Mouse (Mus musculus) splenic B cell, adult 2 months (primary cell): ENCODE measurements around the gene Psmg1.
"Not testable (repeated sequence)": the region's sequence is repeated elsewhere in the genome, so short reads cannot be mapped to it uniquely, and the experiment has no call there.

Experiments
- DNase-seq: peaks from one replicate; pipeline ENCODE4 v3.0.0-alpha.2; 2011; ENCODE audit warnings: low read depth, low spot score
- H3K27me3 ChIP-seq: 2 replicates; pipeline ENCODE4 v1.6.1; 2012; ENCODE audit warnings: mild to moderate bottlenecking, low read length, moderate library complexity, mixed read lengths; ENCODE audit not compliant: control insufficient read depth, poor library complexity, insufficient read depth, severe bottlenecking
- H3K36me3 ChIP-seq: 2 replicates; pipeline ENCODE4 v1.6.1; 2012; ENCODE audit warnings: mild to moderate bottlenecking, low read length, moderate library complexity, mixed read lengths; ENCODE audit not compliant: control insufficient read depth, poor library complexity, insufficient read depth, severe bottlenecking

Psmg1 gene

DNA sequence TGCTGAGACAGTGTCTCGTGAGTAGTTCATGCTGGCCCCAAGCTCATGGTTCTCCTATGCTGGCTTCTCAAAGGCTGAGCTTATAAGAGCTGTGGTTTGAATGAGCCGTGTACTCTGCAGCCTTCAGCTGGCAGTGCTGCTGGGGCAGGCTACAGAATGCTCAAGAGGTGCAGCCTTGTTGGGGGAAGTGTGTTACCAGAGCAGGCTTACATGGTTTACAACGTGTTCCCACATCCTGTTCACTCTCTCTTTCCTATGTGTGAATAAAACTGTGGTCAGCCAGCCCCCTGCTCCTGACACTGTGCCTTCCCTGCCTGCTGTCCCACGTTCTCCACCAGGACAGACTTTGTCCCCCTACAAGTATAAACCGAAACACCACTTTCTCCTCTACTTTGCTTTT lies 5.8 kb downstream of the Psmg1 start:
- H3K36me3 ChIP-seq = peaks cover 2% of the 10 kb centered on the region; the same call in 1 of the 2 replicates
- DNase-seq = no peak
- H3K27me3 ChIP-seq = no peaks in the 10 kb centered on the region

DNA sequence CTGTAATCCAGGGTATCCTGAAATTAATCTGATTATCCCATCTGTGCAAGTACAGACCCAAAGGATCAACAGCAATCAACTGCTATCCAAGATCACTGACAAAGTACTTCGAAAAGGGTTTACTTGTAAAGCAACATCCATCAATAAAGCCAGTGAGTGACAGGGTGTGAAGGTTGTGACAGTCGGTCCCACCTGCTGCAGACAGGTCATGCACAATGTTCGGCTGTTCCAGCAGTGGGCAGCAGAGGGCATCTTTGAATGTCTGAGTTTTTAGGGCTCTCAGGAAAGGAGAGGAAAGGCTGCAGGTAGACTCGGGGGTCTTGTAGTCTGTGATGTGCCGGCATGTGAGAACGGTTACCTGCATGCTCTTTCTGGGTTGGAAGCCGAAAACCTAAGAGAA lies 7.2 kb downstream of the Psmg1 start:
- DNase-seq = peak; percentile 64
- H3K36me3 ChIP-seq = 0 out of 2 replicates have a peak, but pooled peaks cover 2% of the 10 kb centered on the region
- H3K27me3 ChIP-seq = no peaks in the 10 kb centered on the region

DNA sequence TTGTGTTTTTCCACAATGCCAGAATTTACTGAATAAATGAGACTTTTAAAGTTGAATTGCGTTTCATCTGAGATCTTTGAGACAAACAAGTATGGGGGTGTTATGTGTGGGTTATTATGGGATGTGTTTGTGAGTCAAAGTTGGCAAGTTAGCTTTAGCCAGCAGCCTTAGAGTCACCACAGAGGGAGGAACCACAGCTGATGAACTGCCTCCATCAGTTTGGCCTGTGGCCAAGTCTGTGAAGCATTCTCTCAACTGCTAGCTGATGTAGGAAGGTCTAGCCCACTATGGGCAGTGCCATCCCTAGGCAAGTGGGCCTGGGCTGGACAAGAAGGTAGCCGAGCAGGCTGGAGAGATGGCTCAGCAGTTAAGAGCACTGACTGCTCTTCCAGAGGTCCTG lies 19.9 kb downstream of the Psmg1 start:
- H3K36me3 ChIP-seq = no peaks in the 10 kb centered on the region
- no peaks in the 10 kb centered on the region for H3K27me3 ChIP-seq
- DNase-seq = no peak

DNA sequence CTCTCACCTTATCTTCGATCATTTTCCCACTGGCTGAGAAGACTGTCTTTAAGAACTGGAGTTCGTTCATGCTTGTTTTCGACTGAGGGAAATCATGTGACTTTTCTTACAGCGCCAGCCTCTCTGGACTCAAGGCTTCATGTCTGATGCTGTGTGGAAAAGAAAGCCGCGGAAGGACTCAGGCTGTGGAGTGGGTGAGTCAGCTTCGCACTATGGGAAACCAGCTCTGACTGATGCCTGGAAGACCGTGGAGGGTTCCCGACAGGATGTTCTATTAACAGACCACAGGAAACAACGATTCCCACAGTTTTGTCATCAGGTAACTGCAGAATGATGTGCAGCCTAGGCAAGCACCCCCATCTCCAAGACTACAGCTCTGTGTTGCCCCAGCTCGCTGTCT lies 23.3 kb downstream of the Psmg1 start:
- DNase-seq = no peak
- no peaks in the 10 kb centered on the region for H3K27me3 ChIP-seq
- H3K36me3 ChIP-seq = no peaks in the 10 kb centered on the region

DNA sequence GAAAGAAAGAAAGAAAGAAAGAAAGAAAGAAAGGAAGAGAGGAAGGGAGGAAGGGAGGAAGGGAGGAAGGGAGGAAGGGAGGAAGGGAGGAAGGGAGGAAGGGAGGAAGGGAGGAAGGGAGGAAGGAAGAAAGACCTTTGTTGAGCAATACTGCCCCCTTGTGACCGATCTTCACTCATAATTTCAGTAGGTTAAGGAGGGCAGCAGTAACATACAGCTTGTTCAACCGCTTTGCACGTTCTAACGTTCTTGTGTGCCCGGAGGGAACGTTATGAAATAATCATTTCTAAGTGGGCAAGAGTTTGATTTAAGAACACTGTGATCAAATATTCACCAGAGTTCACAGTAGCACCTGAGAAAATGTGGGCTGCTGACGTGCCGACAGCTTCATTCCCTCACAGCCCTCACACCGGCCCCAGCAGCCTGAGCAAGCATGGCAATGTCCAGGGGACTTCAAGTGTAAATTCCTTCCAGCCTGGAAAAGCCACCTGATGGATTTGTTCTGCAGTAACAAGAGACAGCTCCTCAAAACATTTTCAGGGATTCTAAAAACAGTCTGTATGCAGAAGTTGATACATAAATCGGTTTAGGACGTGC lies 26.2 kb downstream of the Psmg1 start:
- Histone ChIP-seq H3K27me3 (no peaks in the 10 kb centered on the region), H3K36me3 (no peaks in the 10 kb centered on the region)
- peak; percentile 70 for DNase-seq

DNA sequence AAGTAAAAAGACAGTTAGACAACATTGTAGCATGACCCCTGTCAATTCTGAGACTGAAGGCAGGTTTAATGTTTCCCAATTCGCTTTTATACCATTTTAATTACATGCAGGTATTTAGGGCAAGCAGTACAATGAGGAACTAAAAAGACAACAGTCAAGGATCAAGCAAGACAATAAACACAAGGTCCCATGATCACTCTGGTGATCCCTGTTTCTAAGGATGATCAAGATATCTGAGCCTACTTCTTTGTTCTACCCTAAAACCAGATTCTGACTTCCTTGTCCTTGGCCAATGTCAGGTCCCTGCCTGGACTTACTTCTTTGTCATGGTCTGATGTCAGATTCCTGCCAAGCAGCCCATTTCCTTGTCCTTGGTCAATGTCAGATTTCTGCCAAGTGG lies 29.3 kb downstream of the Psmg1 start:
- not testable (repeated sequence) for H3K27me3 ChIP-seq, H3K36me3 ChIP-seq, DNase-seq

DNA sequence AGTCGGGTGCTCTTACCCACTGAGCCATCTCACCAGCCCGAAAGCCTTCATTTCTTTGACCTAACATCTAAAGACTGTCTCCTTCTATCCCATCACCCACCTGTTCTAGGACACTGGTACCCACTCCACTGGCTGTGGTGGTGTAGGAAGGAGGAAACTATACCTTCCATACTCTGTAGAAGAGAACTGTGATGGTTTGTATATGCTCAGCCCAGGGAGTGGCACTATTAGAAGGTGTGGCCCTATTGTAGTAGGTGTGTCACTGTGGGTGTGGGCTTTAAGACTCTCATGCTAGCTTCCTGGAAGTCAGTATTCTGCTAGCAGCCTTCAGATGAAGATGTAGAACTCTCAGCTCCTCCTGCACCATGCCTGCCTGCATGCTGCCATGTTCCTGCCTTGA lies 30.1 kb downstream of the Psmg1 start:
- H3K27me3 ChIP-seq, DNase-seq, H3K36me3 ChIP-seq: not testable (repeated sequence)

DNA sequence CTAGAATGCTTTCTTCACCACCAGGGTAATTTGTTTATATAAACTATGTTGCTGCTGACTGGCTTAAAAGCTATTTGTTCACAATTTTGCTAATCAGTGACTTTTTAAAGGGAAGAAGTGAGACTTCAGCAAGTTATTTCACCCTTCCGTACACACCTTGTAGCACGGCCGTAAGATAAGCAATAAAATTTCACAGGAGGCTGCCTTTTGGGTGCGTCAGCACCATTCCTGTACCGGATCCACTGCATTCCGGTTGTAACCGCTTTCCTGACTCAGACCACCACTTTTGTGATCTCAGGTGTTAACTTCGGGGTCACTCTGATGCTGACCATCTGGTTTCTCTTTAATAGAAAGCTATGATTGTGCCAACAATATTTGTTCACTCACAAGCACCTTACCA lies 32.7 kb downstream of the Psmg1 start:
- Histone ChIP-seq H3K27me3 (no peaks in the 10 kb centered on the region), H3K36me3 (no peaks in the 10 kb centered on the region)
- DNase-seq = no peak

DNA sequence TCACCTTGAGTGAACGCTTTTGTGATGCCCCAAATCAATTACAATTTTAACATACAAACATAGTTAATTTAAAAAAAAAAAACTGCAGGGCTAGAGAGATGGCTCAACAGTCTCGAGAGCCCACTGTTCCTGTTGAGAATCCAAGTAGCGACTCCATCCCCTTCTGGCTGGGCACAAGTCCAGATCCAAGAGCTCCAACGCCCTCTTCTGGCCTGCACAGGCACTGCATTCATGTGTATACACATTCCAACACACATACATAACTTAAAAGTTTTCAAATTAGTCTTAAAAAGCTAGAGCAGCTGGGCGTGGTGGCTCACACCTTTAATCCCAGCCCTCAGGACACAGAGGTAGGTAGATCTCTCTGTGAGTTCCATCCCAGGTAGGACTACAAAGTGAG lies 34.1 kb downstream of the Psmg1 start:
- Histone ChIP-seq H3K27me3 (no peaks in the 10 kb centered on the region), H3K36me3 (no peaks in the 10 kb centered on the region)
- peak; percentile 17 for DNase-seq

DNA sequence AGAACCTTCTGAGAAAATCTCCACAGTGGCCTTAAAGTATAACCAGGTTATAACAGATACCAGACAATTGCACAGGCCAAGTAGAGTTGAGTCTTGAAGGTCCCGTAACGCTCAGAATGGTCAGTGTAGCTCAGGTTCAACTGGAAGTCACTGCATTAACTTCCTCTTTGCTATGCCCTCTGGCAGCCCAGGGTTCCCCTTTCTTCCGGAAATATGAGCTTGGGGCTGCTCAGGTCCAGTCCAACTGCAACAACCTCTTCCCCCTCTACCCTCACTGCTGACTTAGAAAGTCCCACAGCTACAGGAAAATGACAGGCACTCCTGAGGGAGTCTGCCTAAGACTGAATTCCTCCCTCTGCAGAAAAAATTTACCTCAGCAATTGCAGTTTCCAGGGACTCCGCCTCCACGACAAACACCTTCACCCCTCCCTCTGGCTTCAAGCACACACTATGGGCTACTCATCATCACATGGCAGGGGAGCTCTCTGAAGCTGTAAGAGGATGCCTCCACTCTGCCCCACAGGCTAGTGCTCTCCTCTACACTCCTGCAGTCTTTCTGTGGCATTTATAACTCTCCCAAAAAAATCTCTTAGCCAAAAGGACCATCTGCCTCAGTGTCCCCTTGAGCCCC lies 34.9 kb downstream of the Psmg1 start:
- no peaks in the 10 kb centered on the region for H3K36me3 ChIP-seq
- no peaks in the 10 kb centered on the region for H3K27me3 ChIP-seq
- peak; percentile 52 for DNase-seq

DNA sequence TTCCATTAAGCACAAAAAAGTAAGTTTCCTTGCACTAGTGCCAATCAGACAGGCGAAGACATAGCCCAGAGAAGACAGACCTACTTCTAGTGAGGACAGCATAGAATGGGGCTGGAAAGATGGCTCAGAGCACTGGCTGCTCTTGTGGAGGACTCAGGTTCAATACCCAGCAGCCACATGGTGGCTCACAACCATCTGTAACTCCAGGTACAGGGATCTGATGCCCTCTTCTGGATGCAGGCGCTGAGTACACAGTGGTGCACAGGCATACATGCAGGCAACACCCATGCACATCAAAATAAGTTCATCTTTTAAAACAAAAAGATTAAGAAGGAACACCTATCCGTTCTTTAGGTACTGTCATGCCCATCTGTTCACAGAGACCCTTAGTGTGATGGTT lies 36.4 kb downstream of the Psmg1 start:
- DNase-seq = no peak
- no peaks in the 10 kb centered on the region for H3K36me3 ChIP-seq
- H3K27me3 ChIP-seq = no peaks in the 10 kb centered on the region

DNA sequence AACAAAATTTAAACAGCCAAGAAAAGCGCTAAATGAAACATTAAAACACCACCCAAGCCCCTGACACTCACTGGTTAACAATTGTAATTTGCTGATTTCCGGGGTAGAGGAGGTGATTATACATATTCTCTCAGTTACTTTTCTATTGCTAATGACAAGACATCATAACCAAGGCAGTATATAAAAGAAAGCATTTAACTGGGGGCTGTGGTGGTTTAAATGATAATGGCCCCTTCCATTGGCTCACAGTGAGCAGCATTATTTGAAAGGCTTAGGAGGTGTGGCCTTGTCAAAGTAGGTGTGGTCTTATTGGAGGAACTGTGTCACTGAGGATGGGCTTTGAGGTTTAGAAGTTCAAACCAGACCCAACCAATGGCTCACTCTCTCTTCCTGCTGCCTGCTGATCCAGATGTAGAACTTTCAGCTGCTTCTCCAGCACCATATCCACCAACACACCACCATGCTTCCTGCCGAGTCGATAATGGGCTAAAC lies 37.6 kb downstream of the Psmg1 start:
- no peak for DNase-seq
- no peaks in the 10 kb centered on the region for H3K27me3 ChIP-seq

DNA sequence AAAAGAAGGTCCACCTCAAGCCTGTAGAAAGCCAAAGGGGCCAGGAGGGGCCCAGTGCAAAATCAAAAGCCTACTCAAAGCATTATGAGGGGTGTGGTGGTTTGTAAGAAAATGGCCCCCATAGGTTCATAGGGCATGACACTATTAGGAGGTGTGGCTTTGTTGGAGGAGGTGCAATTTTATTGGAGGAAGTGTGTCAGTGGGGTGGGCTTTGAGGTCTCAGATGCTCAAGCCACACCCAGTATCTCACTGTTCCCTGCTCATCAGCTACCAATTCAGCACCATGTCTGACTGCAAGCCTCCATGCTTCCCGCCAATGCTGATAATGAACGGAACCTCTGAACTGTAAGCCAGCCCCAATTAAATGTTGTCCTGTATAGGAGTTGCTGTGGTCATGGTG lies 39.3 kb downstream of the Psmg1 start:
- DNase-seq = no peak
- H3K27me3 ChIP-seq = no peaks in the 10 kb centered on the region
- H3K36me3 ChIP-seq = no peaks in the 10 kb centered on the region

More for the DNA sequence above, 37.6 kb downstream of the Psmg1 start:
- H3K36me3 ChIP-seq = no peaks in the 10 kb centered on the region

DNA sequence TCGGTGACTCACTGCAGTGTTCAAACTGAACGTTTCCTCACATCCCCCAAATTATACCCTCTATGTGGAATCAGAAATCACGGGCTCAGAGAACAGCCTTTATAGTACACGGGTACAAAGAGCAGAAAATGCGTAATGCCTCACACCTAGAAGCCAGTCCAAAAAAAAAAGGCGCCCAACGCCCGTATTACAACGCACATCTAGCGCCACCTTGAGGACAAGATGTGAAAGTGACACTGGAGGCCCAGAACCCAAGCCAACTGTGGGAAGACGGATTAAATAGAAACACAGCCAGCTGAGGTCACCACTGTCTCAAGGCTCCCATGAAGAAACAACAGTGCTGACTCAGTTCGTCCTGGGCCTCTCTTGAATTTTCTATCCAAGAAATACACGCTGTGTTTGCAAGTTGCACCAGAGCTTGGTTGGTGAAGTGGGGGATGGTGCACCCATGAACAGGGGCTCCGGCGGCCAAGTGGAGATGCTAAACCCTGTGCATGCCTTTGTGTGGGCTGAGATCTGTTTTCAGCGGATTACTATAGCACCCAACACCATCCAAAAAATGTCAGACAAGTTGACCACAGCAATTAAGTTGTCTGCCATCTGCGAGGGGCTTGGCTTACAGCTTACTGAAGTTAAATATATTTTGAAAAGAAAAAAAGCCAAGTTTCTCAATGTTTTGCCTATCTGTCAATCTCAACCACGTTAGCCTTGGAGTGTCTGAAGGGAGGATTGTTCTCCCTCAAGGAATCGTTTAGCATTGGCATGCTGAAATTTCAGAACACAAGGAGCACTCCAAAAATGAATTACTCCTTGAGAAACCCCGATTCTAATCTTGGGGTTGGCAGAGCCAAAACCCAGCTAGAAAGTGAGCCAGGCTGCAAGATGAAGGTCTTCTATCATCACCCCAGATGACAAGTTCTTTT lies 45.1 kb downstream of the Psmg1 start:
- no peaks in the 10 kb centered on the region for H3K36me3 ChIP-seq
- DNase-seq = peak; percentile 81
- H3K27me3 ChIP-seq = no peaks in the 10 kb centered on the region

DNA sequence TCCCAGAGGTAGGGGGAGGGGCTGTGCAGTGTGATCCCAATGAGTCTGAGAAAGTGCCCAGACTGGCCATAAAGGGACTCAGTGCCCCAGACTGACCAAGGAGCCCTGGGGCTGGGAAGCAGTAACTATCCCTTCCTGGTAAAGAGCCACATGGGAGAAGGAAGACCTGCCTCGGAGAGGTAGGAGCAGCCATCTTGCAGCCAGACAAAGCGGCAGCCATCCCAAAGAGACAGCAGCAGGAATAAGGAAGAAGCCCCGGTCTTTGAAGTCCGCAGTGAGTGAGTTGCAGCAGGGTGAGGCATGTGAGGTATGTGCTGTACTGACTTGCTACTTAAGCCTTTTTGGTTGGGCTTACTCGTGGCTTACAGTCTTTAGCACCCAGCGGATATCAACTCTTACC lies 47.6 kb downstream of the Psmg1 start:
- Histone ChIP-seq H3K27me3 (no peaks in the 10 kb centered on the region), H3K36me3 (no peaks in the 10 kb centered on the region)
- DNase-seq = no peak
